Mouse (Mus musculus) lung, adult 2 months (tissue): Measurements from ENCODE around the gene Mad1l1. TPM values are rescaled to one million over a fixed set of nuclear protein-coding genes. Genes with fewer than 3 reads are reported as not detected.

Source experiments
- DNase-seq: peaks from one replicate; pipeline ENCODE4 v3.0.0; 2022
- H3K4me1 ChIP-seq: fragments of 200-500 bp; 2 replicates; pipeline ENCODE4 v1.6.1; 2011; ENCODE audit warnings: low read length; ENCODE audit not compliant: control insufficient read depth, insufficient read depth
- H3K4me3 ChIP-seq: fragments of 200-500 bp; replicated peaks from 2 replicates; pipeline ENCODE3; 2011; ENCODE audit warnings: low read depth, mild to moderate bottlenecking, control low read depth, low read length; ENCODE audit errors: extremely low read depth
- CTCF ChIP-seq: fragments of 200-500 bp; IDR thresholded peaks from 2 replicates; pipeline ENCODE4 v1.5.1; 2011; ENCODE audit warnings: mild to moderate bottlenecking, low read length, control low read depth; ENCODE audit not compliant: insufficient read depth
- POLR2A ChIP-seq: fragments of 200-500 bp; IDR thresholded peaks from 2 replicates; pipeline ENCODE4 v1.6.1; 2011; ENCODE audit warnings: low read depth, mild to moderate bottlenecking, control low read depth, low read length, borderline replicate concordance; ENCODE audit errors: extremely low read depth
- WGBS: fragments of 180-500 bp; shearing (Covaris S2); methylation state at CpG from one replicate; pipeline ENCODE4 v1.1.7; 2018; 5-methylcytosine and 5-hydroxymethylcytosine counted together
- polyA plus RNA-seq: library from polyadenylated mRNA; depleted of rRNA; stranded (reverse); fragments of >200 nt; gene quantifications from 2 replicates; pipeline ENCODE4 v1.2.3, GENCODE M21; 2012

Gene Mad1l1
- polyA plus RNA-seq, 1 experiment = 21.6 TPM

- no peak overlapping the region for H3K4me3 ChIP-seq
- DNase-seq = no peak
- TF ChIP-seq POLR2A (no peak), CTCF (no peak)
- H3K4me1 ChIP-seq = no peaks in the 10 kb centered on the region
- 97% methylated on average over 4 of the region's 4 CpGs for WGBS
Observed at GRCm38 (mm10) chr5:140079511-140079910, 241.8 kb downstream of the Mad1l1 start.

- DNase-seq = no peak
- Histone ChIP-seq H3K4me1 (no peaks in the 10 kb centered on the region), H3K4me3 (no peak overlapping the region)
- WGBS = 92% methylated on average over 3 of the region's 3 CpGs
- no peak for TF ChIP-seq CTCF
Observed at GRCm38 (mm10) chr5:140078406-140078805, 242.9 kb downstream of the Mad1l1 start.

- Histone ChIP-seq H3K4me1 (no peaks in the 10 kb centered on the region), H3K4me3 (no peak overlapping the region)
- 92% methylated on average over 2 of the region's 2 CpGs for WGBS
- TF ChIP-seq POLR2A (no peak), CTCF (no peak)
- no peak for DNase-seq
Observed at GRCm38 (mm10) chr5:140076438-140076837, 244.9 kb downstream of the Mad1l1 start.

GRCm38 (mm10) chr5:140073671-140074116 lies 247.7 kb downstream of the Mad1l1 start:
- DNase-seq = no peak
- Histone ChIP-seq H3K4me3 (no peak overlapping the region), H3K4me1 (no peaks in the 10 kb centered on the region)
- TF ChIP-seq POLR2A (no peak), CTCF (no peak)
- 74% methylated on average over 12 of the region's 12 CpGs for WGBS

- Histone ChIP-seq H3K4me3 (no peak overlapping the region), H3K4me1 (no peaks in the 10 kb centered on the region)
- no peak for DNase-seq
- 47% methylated on average over 1 of the region's 1 CpGs for WGBS
- no peak for TF ChIP-seq POLR2A
- no peak for TF ChIP-seq CTCF
Observed at GRCm38 (mm10) chr5:140073148-140073670, 248.1 kb downstream of the Mad1l1 start.

GRCm38 (mm10) chr5:140068506-140068905 lies 252.8 kb downstream of the Mad1l1 start:
- WGBS = 81% methylated on average over 5 of the region's 5 CpGs
- TF ChIP-seq POLR2A (no peak), CTCF (no peak)

GRCm38 (mm10) chr5:140068051-140068450 lies 253.3 kb downstream of the Mad1l1 start:
- WGBS = 65% methylated on average over 3 of the region's 3 CpGs
- TF ChIP-seq CTCF (no peak), POLR2A (no peak)
- no peak overlapping the region for H3K4me3 ChIP-seq
- no peak for DNase-seq
- H3K4me1 ChIP-seq = no peaks in the 10 kb centered on the region

More at GRCm38 (mm10) chr5:140068506-140068905, 252.8 kb downstream of the Mad1l1 start:
- H3K4me3 ChIP-seq = no peak overlapping the region
- H3K4me1 ChIP-seq = no peaks in the 10 kb centered on the region
- no peak for DNase-seq

- no peak overlapping the region for H3K4me3 ChIP-seq
- WGBS = 87% methylated on average over 8 of the region's 8 CpGs
- DNase-seq = no peak
- H3K4me1 ChIP-seq = no peaks in the 10 kb centered on the region
- TF ChIP-seq CTCF (no peak), POLR2A (no peak)
Observed at GRCm38 (mm10) chr5:140066769-140067168, 254.6 kb downstream of the Mad1l1 start.

GRCm38 (mm10) chr5:140066281-140066680 lies 255.1 kb downstream of the Mad1l1 start:
- no peak for DNase-seq
- H3K4me1 ChIP-seq = no peaks in the 10 kb centered on the region
- TF ChIP-seq POLR2A (no peak), CTCF (no peak)
- no peak overlapping the region for H3K4me3 ChIP-seq

GRCm38 (mm10) chr5:140065281-140065945 lies 255.9 kb downstream of the Mad1l1 start:
- no peak for DNase-seq
- Histone ChIP-seq H3K4me1 (no peaks in the 10 kb centered on the region), H3K4me3 (no peak overlapping the region)
- TF ChIP-seq CTCF = no peak
- TF ChIP-seq POLR2A = no peak
- 95% methylated on average over 11 of the region's 11 CpGs for WGBS

- Histone ChIP-seq H3K4me1 (no peaks in the 10 kb centered on the region), H3K4me3 (no peak overlapping the region)
- no peak for DNase-seq
- WGBS = 79% methylated on average over 4 of the region's 4 CpGs
- TF ChIP-seq POLR2A = no peak
- no peak for TF ChIP-seq CTCF
Observed at GRCm38 (mm10) chr5:140064521-140064920, 256.8 kb downstream of the Mad1l1 start.
